Mouse (Mus musculus): ENCODE measurements around the gene Nmrk1. TPM values are rescaled to one million over a fixed set of nuclear protein-coding genes. Genes with fewer than 3 reads are reported as not detected.

The Nmrk1 gene
- polyA plus RNA-seq, 1 experiment, result 10.7 TPM

GRCm38 (mm10) chr19:18599051-18599450 lies 32.7 kb upstream of the Nmrk1 start:
- no peak for DNase-seq
- TF ChIP-seq POLR2A (IDR thresholded peaks at IDR 0.05; ENCODE audit: borderline replicate concordance, insufficient read depth, low read length), result no peak
- no peak for TF ChIP-seq CTCF (IDR thresholded peaks at IDR 0.05; ENCODE audit: borderline replicate concordance, insufficient read depth, low read depth, low read length)
- H3K4me1 ChIP-seq (ENCODE audit: control insufficient read depth, insufficient read depth, low read length), result peaks cover 12% of the 10 kb centered on the region
- no peaks in the 10 kb centered on the region for H3K27me3 ChIP-seq (ENCODE audit: control insufficient read depth, insufficient read depth, low read length)
- H3K27ac ChIP-seq (ENCODE audit: insufficient read depth, low read length), result no peak overlapping the region
- WGBS, result 88% methylated on average over 8 of the region's 8 CpGs
- no peak overlapping the region for H3K4me3 ChIP-seq (replicated peaks; ENCODE audit: insufficient read depth, low read depth, low read length)

- Histone ChIP-seq H3K27ac (ENCODE audit: insufficient read depth, low read length) (no peak overlapping the region), H3K4me3 (replicated peaks; ENCODE audit: insufficient read depth, low read depth, low read length) (no peak overlapping the region), H3K27me3 (ENCODE audit: control insufficient read depth, insufficient read depth, low read length) (no peaks in the 10 kb centered on the region), H3K4me1 (ENCODE audit: control insufficient read depth, insufficient read depth, low read length) (peaks cover 12% of the 10 kb centered on the region)
- no peak for DNase-seq
- 95% methylated on average over 5 of the region's 5 CpGs for WGBS
- TF ChIP-seq CTCF (IDR thresholded peaks at IDR 0.05; ENCODE audit: borderline replicate concordance, insufficient read depth, low read depth, low read length), result no peak
- TF ChIP-seq POLR2A (IDR thresholded peaks at IDR 0.05; ENCODE audit: borderline replicate concordance, insufficient read depth, low read length), result no peak
Observed at GRCm38 (mm10) chr19:18599650-18600049, 32.1 kb upstream of the Nmrk1 start.

GRCm38 (mm10) chr19:18600611-18601010 lies 31.1 kb upstream of the Nmrk1 start:
- Histone ChIP-seq H3K4me3 (replicated peaks; ENCODE audit: insufficient read depth, low read depth, low read length) (no peak overlapping the region), H3K27ac (ENCODE audit: insufficient read depth, low read length) (no peak overlapping the region), H3K4me1 (ENCODE audit: control insufficient read depth, insufficient read depth, low read length) (peaks cover 12% of the 10 kb centered on the region), H3K27me3 (ENCODE audit: control insufficient read depth, insufficient read depth, low read length) (no peaks in the 10 kb centered on the region)
- TF ChIP-seq POLR2A (IDR thresholded peaks at IDR 0.05; ENCODE audit: borderline replicate concordance, insufficient read depth, low read length), result no peak
- no peak for TF ChIP-seq CTCF (IDR thresholded peaks at IDR 0.05; ENCODE audit: borderline replicate concordance, insufficient read depth, low read depth, low read length)
- no peak for DNase-seq
- WGBS, result 95% methylated on average over 9 of the region's 9 CpGs

- TF ChIP-seq POLR2A (IDR thresholded peaks at IDR 0.05; ENCODE audit: borderline replicate concordance, insufficient read depth, low read length) (no peak), CTCF (IDR thresholded peaks at IDR 0.05; ENCODE audit: borderline replicate concordance, insufficient read depth, low read depth, low read length) (no peak)
- Histone ChIP-seq H3K4me3 (replicated peaks; ENCODE audit: insufficient read depth, low read depth, low read length) (no peak overlapping the region), H3K4me1 (ENCODE audit: control insufficient read depth, insufficient read depth, low read length) (peaks cover 9% of the 10 kb centered on the region), H3K27me3 (ENCODE audit: control insufficient read depth, insufficient read depth, low read length) (no peaks in the 10 kb centered on the region), H3K27ac (ENCODE audit: insufficient read depth, low read length) (no peak overlapping the region)
- no peak for DNase-seq
- 58% methylated on average over 6 of the region's 6 CpGs for WGBS
Observed at GRCm38 (mm10) chr19:18603011-18603410, 28.7 kb upstream of the Nmrk1 start.

- TF ChIP-seq CTCF (IDR thresholded peaks at IDR 0.05; ENCODE audit: borderline replicate concordance, insufficient read depth, low read depth, low read length) (no peak), POLR2A (IDR thresholded peaks at IDR 0.05; ENCODE audit: borderline replicate concordance, insufficient read depth, low read length) (no peak)
- peaks cover 4% of the 10 kb centered on the region for H3K4me1 ChIP-seq (ENCODE audit: control insufficient read depth, insufficient read depth, low read length)
- H3K4me3 ChIP-seq (replicated peaks; ENCODE audit: insufficient read depth, low read depth, low read length), result no peak overlapping the region
- no peak for DNase-seq
- H3K27ac ChIP-seq (ENCODE audit: insufficient read depth, low read length), result no peak overlapping the region
- WGBS, result 74% methylated on average over 7 of the region's 7 CpGs
- H3K27me3 ChIP-seq (ENCODE audit: control insufficient read depth, insufficient read depth, low read length), result no peaks in the 10 kb centered on the region
Observed at GRCm38 (mm10) chr19:18607907-18608306, 23.8 kb upstream of the Nmrk1 start.

- TF ChIP-seq POLR2A (IDR thresholded peaks at IDR 0.05; ENCODE audit: borderline replicate concordance, insufficient read depth, low read length) (no peak), CTCF (IDR thresholded peaks at IDR 0.05; ENCODE audit: borderline replicate concordance, insufficient read depth, low read depth, low read length) (no peak)
- 85% methylated on average over 6 of the region's 6 CpGs for WGBS
- no peak for DNase-seq
- no peak overlapping the region for H3K27ac ChIP-seq (ENCODE audit: insufficient read depth, low read length)
- H3K4me1 ChIP-seq (ENCODE audit: control insufficient read depth, insufficient read depth, low read length), result no peaks in the 10 kb centered on the region
- H3K27me3 ChIP-seq (ENCODE audit: control insufficient read depth, insufficient read depth, low read length), result no peaks in the 10 kb centered on the region
- no peak overlapping the region for H3K4me3 ChIP-seq (replicated peaks; ENCODE audit: insufficient read depth, low read depth, low read length)
Observed at GRCm38 (mm10) chr19:18608975-18609374, 22.8 kb upstream of the Nmrk1 start.

- no peak overlapping the region for H3K27ac ChIP-seq (ENCODE audit: insufficient read depth, low read length)
- H3K4me1 ChIP-seq (ENCODE audit: control insufficient read depth, insufficient read depth, low read length), result peaks cover 2% of the 10 kb centered on the region; the same call in 1 of the 2 replicates
- H3K4me3 ChIP-seq (replicated peaks; ENCODE audit: insufficient read depth, low read depth, low read length), result no peak overlapping the region
- 92% methylated on average over 7 of the region's 7 CpGs for WGBS
- TF ChIP-seq POLR2A (IDR thresholded peaks at IDR 0.05; ENCODE audit: borderline replicate concordance, insufficient read depth, low read length) (no peak), CTCF (IDR thresholded peaks at IDR 0.05; ENCODE audit: borderline replicate concordance, insufficient read depth, low read depth, low read length) (no peak)
- no peaks in the 10 kb centered on the region for H3K27me3 ChIP-seq (ENCODE audit: control insufficient read depth, insufficient read depth, low read length)
- DNase-seq, result no peak
Observed at GRCm38 (mm10) chr19:18614337-18614736, 17.4 kb upstream of the Nmrk1 start.

GRCm38 (mm10) chr19:18615680-18616240 lies 16.0 kb upstream of the Nmrk1 start:
- H3K27ac ChIP-seq (ENCODE audit: insufficient read depth, low read length), result no peak overlapping the region
- TF ChIP-seq POLR2A (IDR thresholded peaks at IDR 0.05; ENCODE audit: borderline replicate concordance, insufficient read depth, low read length), result no peak
- no peak for TF ChIP-seq CTCF (IDR thresholded peaks at IDR 0.05; ENCODE audit: borderline replicate concordance, insufficient read depth, low read depth, low read length)
- WGBS, result 45% methylated on average over 9 of the region's 9 CpGs

More at GRCm38 (mm10) chr19:18615680-18616240, 16.0 kb upstream of the Nmrk1 start:
- H3K4me3 ChIP-seq (replicated peaks; ENCODE audit: insufficient read depth, low read depth, low read length), result no peak overlapping the region
- H3K4me1 ChIP-seq (ENCODE audit: control insufficient read depth, insufficient read depth, low read length), result peaks cover 2% of the 10 kb centered on the region; the same call in 1 of the 2 replicates
- no peak for DNase-seq
- H3K27me3 ChIP-seq (ENCODE audit: control insufficient read depth, insufficient read depth, low read length), result no peaks in the 10 kb centered on the region
